Mouse (Mus musculus) stomach, postnatal 0 days (tissue): Measurements from ENCODE around the gene Gfi1. TPM values are rescaled to one million over a fixed set of nuclear protein-coding genes. Genes with fewer than 3 reads are reported as not detected.

ENCODE experiments used
- ATAC-seq: fragments of 200-750 bp; cut with Nextera tagmentation; 2 replicates; pipeline ENCODE4 v1.8.0; 2017; ENCODE audit not compliant: low FRiP score, low TSS enrichment
- DNase-seq: peaks from one replicate; pipeline ENCODE4 v3.0.0-alpha.2; 2016; ENCODE audit warnings: low spot score
- H3K27ac ChIP-seq: fragments of 300-500 bp; sonication (generic); replicated peaks from 2 replicates; pipeline ENCODE4 v1.5.1; 2014; ENCODE audit warnings: mild to moderate bottlenecking, control low read depth
- H3K27me3 ChIP-seq: fragments of 300-500 bp; sonication (generic); 2 replicates; pipeline ENCODE4 v1.6.1; 2014; ENCODE audit warnings: low read length; ENCODE audit not compliant: control insufficient read depth, insufficient read depth
- H3K36me3 ChIP-seq: fragments of 300-500 bp; sonication (generic); 2 replicates; pipeline ENCODE4 v1.6.1; 2014; ENCODE audit warnings: low read length, mixed read lengths; ENCODE audit not compliant: control insufficient read depth, insufficient read depth
- H3K4me1 ChIP-seq: fragments of 300-500 bp; sonication (generic); replicated peaks from 2 replicates; pipeline ENCODE4 v1.6.1; 2014; ENCODE audit warnings: antibody characterized with exemption; ENCODE audit not compliant: control insufficient read depth, insufficient read depth
- H3K4me2 ChIP-seq: fragments of 300-500 bp; sonication (generic); replicated peaks from 2 replicates; pipeline ENCODE4 v1.6.1; 2014; ENCODE audit warnings: low read depth, mild to moderate bottlenecking, control low read depth, moderate library complexity
- H3K4me3 ChIP-seq: fragments of 300-500 bp; sonication (generic); 2 replicates; pipeline ENCODE4 v1.5.1; 2014; ENCODE audit warnings: low read depth, low read length, control low read depth
- H3K9ac ChIP-seq: fragments of 300-500 bp; sonication (generic); 2 replicates; pipeline ENCODE4 v1.6.1; 2014; ENCODE audit warnings: mild to moderate bottlenecking, low read length, control low read depth, mixed read lengths
- H3K9me3 ChIP-seq: fragments of 300-500 bp; sonication (generic); 2 replicates; pipeline ENCODE4 v1.6.1; 2016; ENCODE audit warnings: low read length; ENCODE audit not compliant: control insufficient read depth
- CTCF ChIP-seq: IDR thresholded peaks from 2 replicates; pipeline ENCODE4 v1.5.1; 2016; ENCODE audit warnings: antibody characterized with exemption, low read depth, mild to moderate bottlenecking, moderate library complexity
- EP300 ChIP-seq: optimal IDR thresholded peaks from 2 replicates; pipeline ENCODE3; 2016; ENCODE audit warnings: antibody characterized with exemption
- WGBS: fragments of 180-500 bp; shearing (Covaris S2); extraction: QIAGEN DNeasy Blood & Tissue Kit; methylation state at CpG from one replicate; pipeline ENCODE4 v1.1.7; 2014; 5-methylcytosine and 5-hydroxymethylcytosine counted together
- polyA plus RNA-seq: library from polyadenylated mRNA; unstranded; fragments of >200 nt; fragmentation: Nextera tagmentation; extraction: Ambion mirVana; gene quantifications from 2 replicates; pipeline ENCODE4 v1.2.1, GENCODE M21; 2015

The Gfi1 gene
- polyA plus RNA-seq, 1 experiment from 2014 or later = 0.10 TPM

GRCm38 (mm10) chr5:107706262-107706661 lies 19.6 kb downstream of the Gfi1 start:
- no peak for DNase-seq
- TF ChIP-seq EP300 (no peak), CTCF (no peak)
- no peak overlapping the region for H3K27ac ChIP-seq
- no peaks in the 10 kb centered on the region for H3K27me3 ChIP-seq
- H3K9ac ChIP-seq = no peak overlapping the region
- H3K36me3 ChIP-seq = no peaks in the 10 kb centered on the region
- no peaks in the 10 kb centered on the region for H3K9me3 ChIP-seq
- H3K4me3 ChIP-seq = no peak overlapping the region
- H3K4me2 ChIP-seq = no peak overlapping the region
- no peak for ATAC-seq
- WGBS = 45% methylated on average over 1 of the region's 1 CpGs
- H3K4me1 ChIP-seq = no peaks in the 10 kb centered on the region

DNA sequence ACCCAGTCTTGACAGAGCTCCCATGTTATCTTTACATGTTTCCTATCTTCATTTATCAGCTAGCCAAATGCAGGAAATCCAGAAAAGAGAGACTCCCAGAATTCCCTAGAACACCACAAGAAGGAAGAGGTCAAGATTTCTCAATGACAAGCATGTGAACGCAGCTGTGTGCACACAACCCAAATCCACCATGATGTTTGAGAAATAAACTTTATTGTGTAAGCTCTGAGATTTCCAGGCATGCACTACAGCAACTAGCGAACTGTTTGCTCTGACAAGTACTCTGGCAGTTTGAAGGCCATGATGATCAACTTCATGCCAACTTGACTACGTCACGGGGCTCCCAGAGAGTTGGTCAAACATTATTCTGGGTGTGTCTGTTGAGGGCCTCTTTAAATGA lies 20.1 kb downstream of the Gfi1 start:
- no peak for TF ChIP-seq CTCF
- TF ChIP-seq EP300 = no peak
- H3K27me3 ChIP-seq = no peaks in the 10 kb centered on the region
- WGBS = 55% methylated on average over 4 of the region's 4 CpGs
- no peak overlapping the region for H3K27ac ChIP-seq
- no peaks in the 10 kb centered on the region for H3K9me3 ChIP-seq
- H3K4me3 ChIP-seq = no peak overlapping the region
- no peak overlapping the region for H3K4me2 ChIP-seq
- no peaks in the 10 kb centered on the region for H3K36me3 ChIP-seq
- ATAC-seq (no peak), DNase-seq (no peak)
- no peaks in the 10 kb centered on the region for H3K4me1 ChIP-seq
- H3K9ac ChIP-seq = no peak overlapping the region

DNA sequence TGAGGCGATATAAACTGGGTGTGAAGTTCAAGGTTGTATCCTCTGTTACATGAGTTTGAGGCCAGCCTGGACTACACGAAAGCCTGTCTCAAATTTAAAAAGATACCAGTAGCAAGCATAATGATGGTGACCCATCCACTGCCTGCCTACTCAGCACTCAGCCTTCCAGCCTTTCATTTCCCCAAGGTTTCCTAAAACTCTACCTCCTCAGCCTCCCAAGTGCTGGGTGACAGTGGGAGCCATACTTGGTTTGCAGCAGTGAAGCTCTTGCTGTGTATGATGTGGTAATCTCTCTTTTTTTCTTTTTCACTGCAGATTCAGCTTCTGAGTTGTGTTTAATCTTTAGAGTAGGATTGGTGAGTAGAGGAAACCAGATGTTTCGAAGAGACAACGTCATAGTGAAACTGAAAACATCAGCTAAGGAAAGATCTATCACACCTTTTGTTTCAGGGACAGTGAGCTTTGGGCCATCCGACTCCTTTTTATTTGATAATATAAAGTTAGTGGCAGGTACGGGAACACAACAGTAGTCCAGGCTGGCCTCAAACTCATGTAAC lies 22.6 kb downstream of the Gfi1 start:
- no peak overlapping the region for H3K9ac ChIP-seq

GRCm38 (mm10) chr5:107701658-107702057 lies 24.2 kb downstream of the Gfi1 start:
- no peak overlapping the region for H3K9ac ChIP-seq
- no peak for ATAC-seq
- 82% methylated on average over 9 of the region's 9 CpGs for WGBS
- H3K9me3 ChIP-seq = no peaks in the 10 kb centered on the region
- TF ChIP-seq CTCF = no peak
- TF ChIP-seq EP300 = no peak
- DNase-seq = no peak
- H3K4me1 ChIP-seq = no peaks in the 10 kb centered on the region
- H3K4me3 ChIP-seq = no peak overlapping the region
- no peaks in the 10 kb centered on the region for H3K27me3 ChIP-seq
- no peak overlapping the region for H3K4me2 ChIP-seq
- H3K27ac ChIP-seq = no peak overlapping the region
- H3K36me3 ChIP-seq = no peaks in the 10 kb centered on the region

More for the DNA sequence above, 22.6 kb downstream of the Gfi1 start:
- no peak for DNase-seq
- ATAC-seq = no peak
- Histone ChIP-seq H3K4me3 (no peak overlapping the region), H3K4me1 (no peaks in the 10 kb centered on the region), H3K27me3 (no peaks in the 10 kb centered on the region), H3K4me2 (no peak overlapping the region), H3K9me3 (no peaks in the 10 kb centered on the region), H3K36me3 (no peaks in the 10 kb centered on the region), H3K27ac (no peak overlapping the region)
- TF ChIP-seq EP300 = no peak
- TF ChIP-seq CTCF = no peak
- WGBS = 88% methylated on average over 6 of the region's 6 CpGs

- H3K4me3 ChIP-seq = no peak overlapping the region
- TF ChIP-seq EP300 = no peak
- TF ChIP-seq CTCF = no peak
- H3K9me3 ChIP-seq = no peaks in the 10 kb centered on the region
- H3K27ac ChIP-seq = no peak overlapping the region
- no peak overlapping the region for H3K9ac ChIP-seq
- no peak overlapping the region for H3K4me2 ChIP-seq
- 79% methylated on average over 10 of the region's 10 CpGs for WGBS
- H3K36me3 ChIP-seq = no peaks in the 10 kb centered on the region
- DNase-seq (no peak), ATAC-seq (no peak)
- H3K27me3 ChIP-seq = no peaks in the 10 kb centered on the region
- no peaks in the 10 kb centered on the region for H3K4me1 ChIP-seq
These were observed 25.0 kb downstream of the Gfi1 start for GRCm38 (mm10) chr5:107700873-107701272.

GRCm38 (mm10) chr5:107698888-107699287 lies 26.9 kb downstream of the Gfi1 start:
- H3K9ac ChIP-seq = no peak overlapping the region

More at GRCm38 (mm10) chr5:107698888-107699287, 26.9 kb downstream of the Gfi1 start:
- no peaks in the 10 kb centered on the region for H3K9me3 ChIP-seq
- no peak for DNase-seq
- H3K4me2 ChIP-seq = no peak overlapping the region
- no peak overlapping the region for H3K4me3 ChIP-seq
- TF ChIP-seq CTCF = no peak
- no peak for TF ChIP-seq EP300
- ATAC-seq = no peak
- H3K4me1 ChIP-seq = no peaks in the 10 kb centered on the region
- H3K27me3 ChIP-seq = no peaks in the 10 kb centered on the region
- no peak overlapping the region for H3K27ac ChIP-seq
- H3K36me3 ChIP-seq = no peaks in the 10 kb centered on the region
- 77% methylated on average over 8 of the region's 8 CpGs for WGBS
